Mouse (Mus musculus) megakaryocyte progenitor cell, adult 5-6 weeks (primary cell): Measurements from ENCODE around the gene Agbl4. TPM values are rescaled to one million over a fixed set of nuclear protein-coding genes. Genes with fewer than 3 reads are reported as not detected.

Source experiments
- ATAC-seq: replicated peaks from 2 replicates; pipeline ENCODE4 v1.8.0; 2016; ENCODE audit warnings: mild to moderate bottlenecking, moderate TSS enrichment, inconsistent platforms; ENCODE audit not compliant: poor library complexity
- total RNA-seq, 2 experiments: library from RNA; stranded (forward) in 1 of 2; stranded (reverse) in 1 of 2; fragments of 157-497, 149-512 nt in 1 of 2; fragments of 200-1000 nt in 1 of 2; gene quantifications; 2 replicates each; pipeline versions ENCODE4 v1.2.3 to v1.2.4; 2015 to 2017

Gene Agbl4
- total RNA-seq, 2 experiments from 2014 or later: not detected

DNA sequence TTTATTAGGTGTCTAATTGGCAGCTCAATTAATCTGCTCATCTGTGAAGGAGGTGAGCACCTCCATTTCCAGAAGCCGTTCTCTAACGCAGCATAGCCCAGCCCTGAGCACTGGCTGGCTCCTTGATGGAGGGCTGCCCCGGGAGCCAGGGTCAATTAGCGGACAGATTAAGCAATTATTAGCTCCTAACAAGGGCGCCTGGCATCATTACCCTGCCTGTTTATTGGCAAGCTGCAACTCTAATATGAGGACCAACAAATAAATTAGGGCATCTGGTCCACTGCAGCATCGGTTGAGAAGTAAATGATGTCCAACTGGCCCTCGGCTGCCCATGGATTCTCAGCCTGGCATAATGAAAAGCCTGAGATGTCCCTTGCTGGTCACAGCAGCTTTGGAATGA lies 1148.5 kb downstream of the Agbl4 start:
- no peak for ATAC-seq

DNA sequence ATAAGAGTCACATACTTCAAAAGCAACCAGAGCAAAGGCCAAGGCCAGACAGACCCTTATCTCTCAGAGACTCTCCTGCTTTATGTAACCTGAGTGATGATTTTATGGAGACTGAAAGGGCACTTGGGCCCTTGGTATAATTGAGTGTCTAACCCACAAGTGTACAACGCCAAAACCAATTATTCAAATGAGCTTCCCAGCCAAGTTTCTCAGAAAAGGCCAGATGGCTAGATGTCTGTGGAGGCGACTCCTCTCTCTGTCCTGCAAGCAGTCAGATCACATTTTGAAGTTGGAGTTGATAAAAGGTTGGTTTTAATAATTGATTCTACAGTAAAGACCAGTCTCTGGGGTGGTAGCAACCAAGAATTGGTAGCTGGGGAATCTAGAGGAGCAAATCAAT lies 1158.0 kb downstream of the Agbl4 start:
- no peak for ATAC-seq

DNA sequence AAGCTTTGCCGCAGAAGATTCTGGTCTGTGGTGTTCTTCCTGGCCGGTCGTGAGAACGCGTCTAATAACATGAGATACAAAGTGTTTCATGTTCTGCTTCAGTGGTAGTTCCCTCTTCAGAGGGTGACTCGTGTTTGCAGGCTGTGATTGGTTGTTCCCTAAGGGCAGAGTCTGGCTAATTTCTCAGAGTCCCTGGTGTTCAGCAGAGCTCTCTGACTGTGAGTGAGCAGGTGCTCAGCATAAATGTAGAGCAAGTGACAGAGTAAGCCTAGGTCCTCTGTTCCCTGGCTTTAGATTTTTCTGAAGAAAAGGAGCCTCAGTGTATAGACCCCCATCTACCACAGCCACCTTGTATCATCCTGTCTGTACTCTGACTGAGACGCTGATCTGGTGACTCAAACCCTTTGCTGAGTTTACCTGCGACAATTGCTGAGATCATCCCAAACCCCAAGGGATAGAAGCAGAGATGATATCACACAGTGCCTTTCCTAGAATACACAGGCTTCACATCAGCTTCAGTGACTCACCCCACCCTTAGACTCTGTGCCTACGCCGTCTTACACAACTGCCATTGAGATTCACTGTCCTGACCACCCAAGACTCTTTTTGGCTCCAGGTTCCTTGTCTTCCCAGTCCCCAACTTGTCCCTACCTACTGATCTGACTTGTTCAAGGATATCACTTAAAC lies 1179.8 kb downstream of the Agbl4 start:
- ATAC-seq: no peak

DNA sequence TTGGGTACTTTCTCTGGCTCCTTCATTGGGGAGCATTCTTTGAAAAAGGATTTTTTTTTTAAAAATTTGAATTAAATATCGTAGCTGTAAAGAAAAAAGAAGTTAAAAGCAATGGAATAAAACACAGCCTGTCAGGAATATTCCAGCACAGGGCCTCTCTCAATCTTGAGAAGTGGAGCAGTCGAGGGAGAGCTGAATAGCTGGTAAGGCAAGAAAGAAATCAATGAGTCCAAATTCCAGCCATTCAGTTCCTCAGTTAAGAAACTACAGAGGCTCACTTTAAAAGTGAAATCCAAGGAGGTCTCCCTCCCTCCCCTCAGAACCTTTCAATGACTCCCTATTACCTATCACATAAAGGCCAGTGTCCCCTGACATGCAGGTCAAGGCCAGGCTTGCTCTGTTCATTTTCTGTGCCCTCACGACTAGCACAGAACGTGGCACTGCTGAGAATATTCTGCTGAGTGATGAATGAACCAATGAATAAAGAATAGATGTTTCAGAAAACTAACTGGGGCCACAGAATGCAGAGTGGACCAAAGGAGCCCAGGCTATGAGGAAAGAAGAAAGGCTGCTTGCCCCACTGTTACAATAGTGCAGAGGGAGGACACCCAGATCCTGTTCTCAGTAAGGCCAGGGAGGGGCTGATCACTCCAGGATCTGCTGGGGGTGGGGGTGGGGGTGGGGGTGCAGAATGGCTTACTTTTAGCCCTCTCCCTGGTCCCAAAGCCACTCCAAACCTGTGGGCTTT lies 1181.8 kb downstream of the Agbl4 start:
- ATAC-seq: no peak

DNA sequence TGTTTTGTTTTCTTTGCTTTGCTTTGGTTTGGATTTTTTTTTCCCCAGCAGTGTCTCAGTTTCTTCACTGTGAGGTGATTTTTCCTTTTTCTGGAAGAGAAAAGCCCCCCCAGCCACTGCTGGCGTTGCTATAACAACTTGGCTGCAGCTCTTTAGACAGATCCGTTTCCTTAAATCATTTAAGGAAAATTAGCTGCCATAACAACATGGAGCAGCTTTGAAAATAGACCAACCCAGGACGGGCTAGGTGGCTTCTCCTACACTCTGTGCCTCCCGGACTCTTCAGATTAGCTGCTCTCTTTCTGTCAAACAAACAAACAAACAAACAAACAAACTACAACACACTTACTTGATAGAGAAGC lies 1182.4 kb downstream of the Agbl4 start:
- no peak for ATAC-seq

DNA sequence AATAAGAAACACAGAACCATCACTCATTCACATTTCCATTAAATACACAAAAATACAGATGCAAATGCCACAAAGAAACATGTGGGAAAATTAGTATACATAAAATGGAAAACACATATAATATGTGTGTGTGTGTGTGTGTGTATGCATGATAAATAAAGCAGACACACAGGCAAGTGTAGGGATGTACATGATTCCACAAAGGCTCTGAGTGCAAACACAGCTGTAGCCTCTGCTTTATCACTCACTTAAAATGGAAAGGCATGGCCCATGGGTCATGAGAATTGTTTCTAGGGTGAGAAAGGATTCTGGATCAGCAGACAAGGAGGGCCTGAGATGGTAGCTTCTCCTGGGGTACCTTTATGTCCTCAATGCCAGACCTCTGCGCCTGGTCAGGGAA lies 1182.8 kb downstream of the Agbl4 start:
- no peak for ATAC-seq

DNA sequence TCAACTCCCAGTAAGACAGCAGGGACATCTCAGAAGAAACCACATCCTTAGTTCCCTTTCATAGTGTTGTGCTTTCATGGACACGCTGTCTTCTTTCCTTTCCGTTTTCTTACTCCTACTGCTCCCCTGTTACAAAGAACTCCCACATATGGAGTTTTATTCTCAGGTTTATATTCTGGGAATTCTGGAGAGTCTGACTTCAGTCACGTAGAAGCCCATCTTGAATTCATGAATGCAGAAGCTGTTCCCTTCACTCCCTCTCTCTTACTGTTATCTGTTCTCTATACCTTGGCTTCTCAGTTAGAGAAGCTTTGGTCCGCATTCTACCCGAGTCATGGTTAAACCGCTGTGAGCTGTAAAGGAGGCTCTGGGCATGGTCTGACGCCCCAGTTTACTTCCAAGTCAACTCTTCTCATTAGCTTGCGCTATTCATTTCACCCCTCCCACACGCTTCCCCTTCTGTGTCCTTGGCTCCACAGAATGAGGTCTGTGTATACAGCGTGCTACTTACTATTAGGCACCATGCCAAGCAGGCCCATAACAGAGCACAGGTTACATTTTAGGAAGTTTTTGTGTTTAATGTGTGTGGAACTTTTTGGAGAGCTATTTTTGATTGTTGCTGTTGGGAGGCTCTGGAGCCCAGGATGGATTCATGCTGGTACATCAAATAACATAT lies 1186.2 kb downstream of the Agbl4 start:
- no peak for ATAC-seq

DNA sequence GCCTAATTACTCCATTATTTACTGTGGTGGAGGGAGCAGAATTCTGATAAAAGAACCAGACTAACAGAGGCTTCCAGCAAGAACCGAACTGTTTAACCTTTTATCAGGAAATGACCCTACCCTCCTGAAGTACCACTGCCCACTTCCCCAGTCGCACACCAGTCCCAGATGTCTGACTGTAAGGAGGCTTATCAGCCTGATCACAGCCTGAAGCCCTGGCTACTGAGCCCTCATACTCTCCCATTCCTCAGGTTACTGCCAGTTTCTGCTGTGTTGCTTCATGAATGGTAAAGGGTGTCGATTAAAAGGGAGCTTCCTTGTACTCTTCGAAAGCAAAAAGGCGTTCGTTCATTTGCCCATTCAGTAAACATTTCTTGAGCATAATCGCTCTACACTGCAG lies 1186.8 kb downstream of the Agbl4 start:
- no peak for ATAC-seq

DNA sequence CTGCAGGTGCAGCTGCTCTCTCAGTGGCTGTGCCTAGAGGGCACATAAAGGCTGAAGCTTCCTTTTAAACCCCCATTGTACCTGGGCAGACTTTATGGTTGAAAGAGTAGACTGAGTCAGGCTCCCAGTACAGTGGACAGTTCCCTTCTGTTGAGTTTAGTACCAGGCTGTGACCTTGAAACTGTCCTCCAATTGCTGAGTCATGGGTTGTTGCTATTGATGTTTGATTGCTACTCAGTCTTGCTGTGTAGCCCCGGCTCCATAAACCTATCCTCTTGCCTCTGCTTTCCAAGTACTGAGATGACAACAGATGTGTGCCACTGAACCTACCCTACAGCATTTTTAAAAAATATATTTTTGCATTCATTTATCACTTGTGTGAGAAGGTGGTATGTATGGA lies 1190.8 kb downstream of the Agbl4 start:
- no peak for ATAC-seq

DNA sequence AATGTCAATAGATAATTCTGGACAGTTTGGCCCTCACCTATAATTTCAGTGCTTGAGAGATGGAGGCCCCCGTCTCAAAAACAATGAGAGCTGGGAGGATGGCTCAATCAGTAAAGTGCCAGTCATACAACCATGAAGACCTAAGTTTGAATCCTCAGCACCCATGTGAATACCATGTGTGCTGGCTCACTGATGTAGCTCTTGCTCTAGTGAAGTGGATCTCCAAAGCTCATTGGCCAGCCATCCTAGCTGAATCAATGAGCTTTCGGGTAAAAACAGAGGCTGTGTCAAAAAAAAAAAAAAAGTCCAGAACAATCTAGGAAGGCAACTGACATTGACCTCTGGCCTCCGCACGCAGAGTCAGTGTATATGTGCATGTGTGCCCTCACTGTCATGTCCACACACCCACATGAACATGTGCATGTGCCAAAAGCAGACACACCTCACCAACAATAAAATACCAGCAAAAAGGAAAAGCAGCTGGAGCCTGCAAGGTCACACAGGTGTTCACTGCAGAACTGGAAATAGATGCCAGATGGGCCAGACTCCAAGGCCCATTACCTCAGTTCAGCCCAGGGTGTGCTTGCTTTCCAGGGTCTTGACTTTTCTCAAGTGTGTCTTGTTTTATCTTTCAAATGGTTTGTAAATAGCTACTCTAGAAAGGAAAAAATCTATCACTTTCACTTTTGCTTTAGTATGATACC lies 1192.2 kb downstream of the Agbl4 start:
- no peak for ATAC-seq

DNA sequence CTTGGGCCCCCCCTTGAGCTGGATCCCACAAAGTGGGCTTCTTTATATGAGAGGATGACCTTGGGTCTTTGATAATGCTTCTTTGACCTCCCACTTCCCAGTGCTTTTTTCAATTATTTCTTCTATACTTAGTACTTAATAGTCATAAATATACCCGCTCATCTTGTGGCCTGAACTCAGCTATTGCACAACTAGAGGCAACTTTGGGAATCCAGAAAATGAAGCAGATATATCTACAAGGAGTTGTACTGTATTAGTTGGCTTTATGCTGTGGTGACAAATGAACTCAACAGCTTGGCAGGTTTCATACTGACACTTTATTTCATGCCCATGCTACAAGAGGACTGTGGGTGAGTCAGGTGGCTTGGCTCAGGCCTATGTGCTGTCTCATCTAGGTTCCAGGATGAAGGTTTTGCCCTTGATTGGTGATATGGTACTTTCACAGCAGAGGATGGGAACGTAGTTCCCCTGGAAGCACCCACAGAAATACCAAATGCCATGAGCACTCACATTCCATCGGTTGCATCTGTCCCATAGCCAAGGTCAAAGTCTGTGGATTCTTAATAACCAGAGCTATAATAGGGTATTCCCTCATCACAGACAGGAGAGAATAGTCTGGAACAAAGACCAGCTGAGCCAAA lies 1197.3 kb downstream of the Agbl4 start:
- ATAC-seq: no peak

DNA sequence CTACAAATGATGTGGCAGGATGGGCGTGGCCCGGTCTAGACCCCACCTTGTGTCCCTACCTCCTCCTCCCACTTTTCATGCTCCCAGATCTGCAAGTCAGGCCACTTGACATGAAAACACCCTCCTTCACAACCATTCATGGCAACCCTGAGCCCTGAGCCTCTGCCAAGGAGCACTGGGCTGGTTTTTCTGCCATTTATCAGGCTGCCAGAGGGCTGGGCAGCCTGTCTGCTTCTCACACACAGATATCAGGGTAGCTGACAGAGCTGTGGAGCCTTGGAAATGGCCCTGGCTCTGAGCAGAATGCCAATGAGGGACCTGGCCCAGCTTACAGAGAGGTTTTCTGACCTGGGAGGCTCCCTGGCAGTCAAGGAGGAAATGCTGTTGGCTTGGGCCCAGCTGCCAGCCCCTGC lies 1199.8 kb downstream of the Agbl4 start:
- ATAC-seq: no peak

DNA sequence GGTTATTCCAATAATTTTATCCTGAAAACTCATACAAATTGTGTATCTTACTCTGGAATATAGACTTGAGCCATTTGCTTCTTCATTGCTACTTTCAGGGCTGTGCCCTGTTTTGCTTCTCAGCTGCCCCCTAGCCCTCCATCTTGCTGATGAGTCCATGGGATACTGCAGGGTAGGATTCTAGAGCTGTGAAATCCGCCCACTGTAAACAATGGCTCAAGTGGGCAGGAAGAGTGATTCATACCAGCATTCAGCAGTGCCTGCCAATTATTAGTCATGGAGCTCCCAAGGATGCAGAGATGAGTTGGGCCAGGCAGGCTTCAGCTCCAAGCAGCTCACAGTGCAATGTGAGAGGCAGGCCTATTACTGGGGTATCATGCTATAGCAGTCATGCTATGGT lies 1200.5 kb downstream of the Agbl4 start:
- no peak for ATAC-seq

DNA sequence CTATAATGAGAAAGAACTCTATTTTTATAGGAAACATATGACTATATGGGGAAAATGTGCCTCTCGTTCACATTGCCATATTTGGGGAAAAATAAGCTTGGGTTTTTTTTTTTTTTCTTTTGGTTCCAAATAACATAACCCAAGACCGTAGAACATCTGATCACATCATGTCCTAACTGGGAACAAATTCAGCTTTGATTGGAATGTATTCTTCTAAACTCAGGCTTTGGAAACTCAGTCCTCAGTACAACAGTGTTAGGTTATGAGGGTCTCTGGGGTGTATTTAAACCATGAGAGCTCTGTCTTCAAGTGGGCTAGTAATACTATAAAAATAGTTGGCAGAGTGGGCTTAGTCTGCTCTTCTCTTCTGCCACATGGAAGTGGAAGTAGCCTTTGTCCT lies 1205.7 kb downstream of the Agbl4 start:
- no peak for ATAC-seq

DNA sequence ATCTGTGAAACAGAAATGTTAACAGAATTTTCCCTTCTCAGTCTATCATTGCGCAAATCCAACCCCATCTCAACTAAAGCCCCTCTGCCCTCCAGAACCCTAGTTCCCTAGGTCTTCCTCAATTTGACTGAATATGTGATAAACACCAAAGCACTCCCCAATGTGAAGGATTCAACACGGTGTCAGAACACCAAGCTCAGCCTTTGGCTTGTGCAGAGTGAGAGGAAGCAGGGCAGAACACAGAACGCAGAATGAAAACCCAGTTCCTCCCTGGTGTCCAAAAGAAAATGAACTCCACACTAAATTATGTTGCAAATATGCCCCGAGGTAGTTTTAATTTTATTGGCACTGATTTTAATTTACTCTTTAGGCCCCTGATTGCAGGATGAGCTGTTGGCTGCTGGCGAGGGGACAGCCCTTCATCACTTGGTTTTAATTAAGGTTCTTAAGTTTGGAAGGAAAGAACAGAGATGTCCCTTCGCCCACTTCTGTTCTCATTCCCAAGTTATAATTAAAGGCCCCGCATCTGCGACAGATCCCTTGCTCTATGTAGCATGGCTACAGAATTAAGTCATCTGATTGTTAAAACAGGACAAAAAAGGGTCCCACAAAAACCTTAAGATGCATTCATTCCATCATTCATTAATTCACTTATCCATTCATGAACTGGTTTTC lies 1210.5 kb downstream of the Agbl4 start:
- no peak for ATAC-seq

DNA sequence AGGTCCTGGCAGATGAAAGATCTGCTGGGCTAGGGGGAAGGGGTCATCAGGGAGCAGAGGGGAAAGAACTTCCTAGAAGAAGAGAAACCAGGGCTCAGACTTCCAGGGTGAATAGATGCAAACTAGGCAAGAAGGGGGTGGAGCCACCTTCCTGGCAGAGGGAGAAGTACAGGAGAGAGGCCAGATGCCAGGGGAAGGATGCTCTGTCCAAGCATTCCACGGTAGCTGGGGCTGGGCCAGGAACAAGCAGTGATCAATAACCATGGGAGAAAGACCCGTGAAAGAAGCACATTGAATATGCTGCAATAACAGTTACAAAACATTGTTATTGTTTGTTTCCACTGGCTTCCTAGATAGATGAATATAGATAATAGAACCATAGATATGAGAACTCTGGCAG lies 1224.4 kb downstream of the Agbl4 start:
- no peak for ATAC-seq

DNA sequence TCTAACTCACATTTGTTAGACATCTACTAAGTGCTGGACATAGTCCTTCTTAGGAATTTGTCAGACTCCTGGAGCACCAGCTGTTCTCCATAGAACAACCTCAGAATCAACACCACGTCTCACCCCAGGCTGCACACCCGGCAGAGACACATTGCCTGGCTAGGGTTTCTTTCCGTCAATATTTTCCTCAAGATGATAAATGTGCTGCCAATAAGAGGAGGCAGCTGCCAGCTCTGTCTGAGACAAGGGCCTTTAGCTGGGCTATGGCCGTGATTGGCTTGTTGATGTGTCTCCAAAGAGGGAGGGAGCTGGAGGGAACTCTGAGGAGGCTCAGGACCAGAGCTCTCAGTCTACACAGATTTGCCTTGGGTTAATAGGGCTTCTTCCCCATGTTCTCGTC lies 1227.5 kb downstream of the Agbl4 start:
- ATAC-seq: no peak

DNA sequence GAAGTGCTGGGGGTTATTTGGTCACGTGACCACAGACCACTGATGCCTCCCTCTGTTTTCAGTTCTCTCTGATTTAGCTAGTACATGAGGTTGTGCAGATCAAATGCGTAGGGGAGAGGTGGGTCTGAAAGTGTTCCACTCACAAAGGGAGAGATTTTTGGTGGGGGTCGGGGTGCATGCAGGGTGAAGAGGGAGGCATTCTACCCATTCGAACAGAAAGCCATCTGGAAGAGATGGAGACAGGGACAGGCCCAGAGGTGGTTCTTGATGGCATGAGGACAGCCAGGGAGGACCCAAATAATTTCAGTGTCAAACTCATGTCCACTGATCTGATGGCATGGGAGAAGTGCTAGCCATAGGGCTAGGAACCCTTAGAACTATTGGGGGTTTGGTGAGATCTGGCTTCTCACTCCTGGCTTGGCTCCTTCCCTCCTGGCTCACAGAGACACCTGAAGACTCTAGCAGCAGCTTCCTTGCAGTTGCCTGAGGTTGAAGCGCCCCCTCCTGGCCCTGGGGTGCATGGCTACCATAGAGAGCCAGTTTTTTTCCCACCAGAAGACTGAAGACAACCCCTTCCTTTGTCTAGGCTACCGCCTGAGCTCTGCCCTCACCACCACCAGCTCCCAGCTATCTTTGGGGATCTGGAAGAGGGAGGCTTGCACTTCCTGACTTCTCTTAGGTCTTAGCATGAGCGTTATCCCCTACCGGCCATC lies 1228.8 kb downstream of the Agbl4 start:
- peak; percentile 91 for ATAC-seq

DNA sequence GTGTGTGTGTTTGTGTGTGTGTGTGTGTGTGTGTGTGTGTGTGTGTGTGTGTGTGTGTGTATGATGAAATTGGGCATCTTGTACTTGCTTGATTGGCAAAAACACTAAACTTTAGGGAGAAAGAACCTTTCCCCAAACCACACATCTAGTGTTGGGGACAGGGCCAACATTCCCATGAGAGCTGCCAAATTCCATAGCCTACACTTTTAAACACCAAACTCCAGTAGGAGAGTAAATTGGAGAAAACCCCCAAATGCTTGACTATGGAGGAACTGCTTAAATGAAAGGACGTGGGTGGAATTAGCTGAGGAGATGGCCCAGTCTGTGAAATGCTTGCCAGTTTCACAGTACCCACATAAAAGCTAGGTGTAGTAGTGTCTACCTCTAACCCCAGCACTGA lies 1235.2 kb downstream of the Agbl4 start:
- ATAC-seq: no peak

DNA sequence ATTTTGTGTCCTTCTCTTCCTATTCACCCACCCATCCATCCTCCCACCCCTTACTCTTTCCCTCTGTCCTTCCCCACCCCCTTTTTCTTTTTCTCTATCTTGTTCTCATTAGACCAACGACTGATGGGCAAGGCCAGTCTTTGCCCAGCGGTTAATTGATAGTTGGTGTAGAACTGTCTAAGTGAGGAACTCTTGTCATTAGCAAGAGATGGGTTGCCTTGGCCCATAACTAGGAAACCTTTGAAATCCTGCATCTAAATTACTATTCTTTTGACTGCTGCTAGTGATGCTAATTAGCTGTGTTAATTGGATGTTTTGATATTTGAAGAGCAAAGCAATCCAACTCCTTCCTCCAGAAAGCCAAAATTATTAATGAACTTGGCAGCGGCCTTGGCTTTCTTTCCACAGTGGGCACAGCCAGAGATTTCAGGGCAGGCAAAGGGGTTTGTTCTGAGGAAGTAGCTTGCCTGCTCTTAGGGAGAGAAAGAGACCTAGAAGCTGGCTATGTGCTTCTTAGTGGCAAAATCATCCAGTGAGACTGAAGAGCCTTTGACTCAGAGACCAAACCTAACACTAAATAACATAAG lies 1238.2 kb downstream of the Agbl4 start:
- no peak for ATAC-seq
